Mouse (Mus musculus) embryonic facial prominence, embryonic 12.5 days (tissue): ENCODE data around the gene Nudt2. TPM values are rescaled to one million over a fixed set of nuclear protein-coding genes. Genes with fewer than 3 reads are reported as not detected.

Experiments used
- ATAC-seq: fragments of 200-750 bp; cut with Nextera tagmentation; 2 replicates; pipeline ENCODE4 v1.8.0; 2017; ENCODE audit not compliant: insufficient number of reproducible peaks, insufficient read depth, low FRiP score, low TSS enrichment
- H3K27ac ChIP-seq: fragments of 300-500 bp; sonication (generic); 2 replicates; pipeline ENCODE4 v1.5.1; 2016; ENCODE audit warnings: mild to moderate bottlenecking
- H3K27me3 ChIP-seq: fragments of 300-500 bp; sonication (generic); 2 replicates; pipeline ENCODE4 v1.6.1; 2016; ENCODE audit warnings: mild to moderate bottlenecking, moderate library complexity
- H3K36me3 ChIP-seq: fragments of 300-500 bp; sonication (generic); 2 replicates; pipeline ENCODE4 v1.6.1; 2016; ENCODE audit warnings: mild to moderate bottlenecking
- H3K4me1 ChIP-seq: fragments of 300-500 bp; sonication (generic); 2 replicates; pipeline ENCODE4 v1.6.1; 2016
- H3K4me2 ChIP-seq: fragments of 300-500 bp; sonication (generic); replicated peaks from 2 replicates; pipeline ENCODE4 v1.6.1; 2016; ENCODE audit warnings: mild to moderate bottlenecking, moderate library complexity
- H3K4me3 ChIP-seq: fragments of 300-500 bp; sonication (generic); 2 replicates; pipeline ENCODE4 v1.5.1; 2016; ENCODE audit warnings: mild to moderate bottlenecking
- H3K9ac ChIP-seq: fragments of 300-500 bp; sonication (generic); 2 replicates; pipeline ENCODE4 v1.6.1; 2016; ENCODE audit warnings: mild to moderate bottlenecking, moderate library complexity
- H3K9me3 ChIP-seq: fragments of 300-500 bp; sonication (generic); 2 replicates; pipeline ENCODE4 v1.6.1; 2016; ENCODE audit warnings: mild to moderate bottlenecking, moderate library complexity
- WGBS: fragments of 180-500 bp; shearing (Covaris S2); methylation state at CpG from one replicate; pipeline ENCODE4 v1.1.7; 2016; 5-methylcytosine and 5-hydroxymethylcytosine counted together
- polyA plus RNA-seq: library from polyadenylated mRNA; unstranded; fragments of >200 nt; fragmentation: Nextera tagmentation; extraction: Ambion mirVana; gene quantifications from 2 replicates; pipeline ENCODE4 v1.2.1, GENCODE M21; 2016

Gene Nudt2
- polyA plus RNA-seq, 1 experiment from 2014 or later = 53.4 TPM

DNA sequence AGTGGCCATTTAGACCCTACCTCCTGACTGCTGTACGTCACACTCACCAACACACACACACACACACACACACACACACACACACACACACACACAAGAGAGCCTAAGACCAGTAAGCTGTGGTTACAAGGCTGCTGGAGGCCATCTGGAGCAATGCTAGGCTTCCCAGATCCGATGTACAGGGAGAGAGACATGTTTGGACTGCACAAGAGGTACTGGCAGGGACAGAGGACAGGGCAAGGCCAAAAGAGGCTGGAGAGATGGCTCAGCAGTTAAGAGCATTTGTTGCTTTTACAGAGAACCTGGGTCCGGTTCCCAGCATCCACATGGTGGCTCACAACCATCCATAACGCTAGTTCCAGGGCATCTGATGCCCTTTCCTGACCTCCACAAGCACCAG is 30.1 kb downstream of the Nudt2 start:
- H3K4me1 ChIP-seq = peaks cover 22% of the 10 kb centered on the region
- peaks cover 49% of the 10 kb centered on the region for H3K27me3 ChIP-seq
- H3K27ac ChIP-seq = no peak overlapping the region
- ATAC-seq = no peak
- no peak overlapping the region for H3K4me3 ChIP-seq
- no peak overlapping the region for H3K9ac ChIP-seq
- 83% methylated on average over 4 of the region's 4 CpGs for WGBS
- H3K4me2 ChIP-seq = no peak overlapping the region
- H3K9me3 ChIP-seq = no peaks in the 10 kb centered on the region
- H3K36me3 ChIP-seq = no peaks in the 10 kb centered on the region

GRCm38 (mm10) chr4:41495850-41496249 is 30.9 kb downstream of the Nudt2 start:
- Histone ChIP-seq H3K27me3 (peaks cover 57% of the 10 kb centered on the region), H3K4me1 (peaks cover 22% of the 10 kb centered on the region), H3K36me3 (no peaks in the 10 kb centered on the region), H3K9me3 (no peaks in the 10 kb centered on the region), H3K9ac (no peak overlapping the region), H3K4me2 (no peak overlapping the region), H3K27ac (no peak overlapping the region), H3K4me3 (no peak overlapping the region)
- WGBS = 89% methylated on average over 11 of the region's 11 CpGs
- no peak for ATAC-seq

GRCm38 (mm10) chr4:41497046-41497445 is 32.1 kb downstream of the Nudt2 start:
- H3K4me3 ChIP-seq = no peak overlapping the region
- no peak overlapping the region for H3K4me2 ChIP-seq
- H3K9ac ChIP-seq = no peak overlapping the region
- H3K4me1 ChIP-seq = peaks cover 27% of the 10 kb centered on the region
- H3K36me3 ChIP-seq = no peaks in the 10 kb centered on the region
- H3K27ac ChIP-seq = no peak overlapping the region
- no peaks in the 10 kb centered on the region for H3K9me3 ChIP-seq
- 41% methylated on average over 5 of the region's 5 CpGs for WGBS
- ATAC-seq = no peak
- H3K27me3 ChIP-seq = peaks cover 69% of the 10 kb centered on the region

GRCm38 (mm10) chr4:41497579-41497978 is 32.6 kb downstream of the Nudt2 start:
- peak overlapping the region; percentile 57 for H3K4me2 ChIP-seq
- H3K4me3 ChIP-seq = peak overlapping the region; percentile 31
- peaks cover 71% of the 10 kb centered on the region for H3K27me3 ChIP-seq
- no peak overlapping the region; the same call in 1 of the 2 replicates for H3K9ac ChIP-seq
- no peaks in the 10 kb centered on the region for H3K9me3 ChIP-seq
- no peak for ATAC-seq
- 2% methylated on average over 34 of the region's 34 CpGs for WGBS
- no peaks in the 10 kb centered on the region for H3K36me3 ChIP-seq
- no peak overlapping the region for H3K27ac ChIP-seq
- peaks cover 33% of the 10 kb centered on the region for H3K4me1 ChIP-seq

DNA sequence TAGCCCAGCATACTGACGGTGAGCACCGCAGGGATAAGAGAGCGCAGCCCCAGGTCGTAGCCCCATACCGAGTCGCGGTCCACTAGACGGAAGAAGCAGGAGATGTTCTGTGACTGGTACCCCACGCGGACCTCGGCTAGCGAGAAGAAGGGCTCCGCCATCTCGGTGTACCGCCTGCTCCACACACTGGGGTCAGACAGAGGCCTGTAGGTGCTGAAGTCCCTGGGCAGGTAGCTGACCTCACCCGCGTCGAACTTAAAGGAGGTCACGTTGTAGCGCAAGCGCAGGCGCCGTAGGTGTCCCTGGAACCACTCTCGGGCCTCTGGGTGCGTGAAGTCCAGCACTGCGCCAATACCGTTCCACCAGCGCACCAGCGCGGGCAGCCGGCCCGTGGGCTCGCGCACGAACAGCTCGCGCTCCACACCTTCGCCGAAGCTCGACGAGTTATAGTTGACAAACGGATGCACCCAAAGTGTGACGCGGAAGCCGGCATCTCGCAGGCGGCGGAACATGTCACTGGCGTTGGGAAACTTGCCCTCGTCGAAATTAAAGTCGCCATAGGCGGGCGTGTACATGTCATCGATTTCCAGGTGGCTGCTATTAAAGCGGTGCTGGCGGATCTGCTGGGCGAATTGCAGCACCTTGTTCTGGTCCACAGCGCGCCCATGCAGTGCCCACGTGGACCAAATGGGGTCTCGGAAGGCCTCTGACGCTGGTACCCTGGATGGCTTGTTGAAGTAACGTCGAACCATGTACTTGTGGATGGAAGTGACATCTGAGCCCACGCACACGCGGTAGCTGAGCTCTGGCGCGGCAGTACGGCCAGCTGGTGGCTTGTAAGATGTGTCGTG is 33.3 kb downstream of the Nudt2 start:
- no peaks in the 10 kb centered on the region for H3K9me3 ChIP-seq
- H3K4me3 ChIP-seq = peak overlapping the region; percentile 31
- H3K36me3 ChIP-seq = no peaks in the 10 kb centered on the region
- peak overlapping the region; percentile 57 for H3K4me2 ChIP-seq
- H3K4me1 ChIP-seq = peaks cover 34% of the 10 kb centered on the region
- no peak overlapping the region; the same call in 1 of the 2 replicates for H3K9ac ChIP-seq
- peaks cover 71% of the 10 kb centered on the region for H3K27me3 ChIP-seq
- ATAC-seq = no peak
- 5% methylated on average over 72 of the region's 72 CpGs for WGBS
- no peak overlapping the region for H3K27ac ChIP-seq

GRCm38 (mm10) chr4:41498921-41499391 is 34.0 kb downstream of the Nudt2 start:
- WGBS = 4% methylated on average over 43 of the region's 43 CpGs
- Histone ChIP-seq H3K36me3 (no peaks in the 10 kb centered on the region), H3K4me2 (peak overlapping the region; percentile 57), H3K4me3 (peak overlapping the region; percentile 31), H3K9ac (no peak overlapping the region), H3K27me3 (peaks cover 71% of the 10 kb centered on the region), H3K9me3 (no peaks in the 10 kb centered on the region), H3K27ac (no peak overlapping the region), H3K4me1 (peaks cover 34% of the 10 kb centered on the region)
- ATAC-seq = no peak

DNA sequence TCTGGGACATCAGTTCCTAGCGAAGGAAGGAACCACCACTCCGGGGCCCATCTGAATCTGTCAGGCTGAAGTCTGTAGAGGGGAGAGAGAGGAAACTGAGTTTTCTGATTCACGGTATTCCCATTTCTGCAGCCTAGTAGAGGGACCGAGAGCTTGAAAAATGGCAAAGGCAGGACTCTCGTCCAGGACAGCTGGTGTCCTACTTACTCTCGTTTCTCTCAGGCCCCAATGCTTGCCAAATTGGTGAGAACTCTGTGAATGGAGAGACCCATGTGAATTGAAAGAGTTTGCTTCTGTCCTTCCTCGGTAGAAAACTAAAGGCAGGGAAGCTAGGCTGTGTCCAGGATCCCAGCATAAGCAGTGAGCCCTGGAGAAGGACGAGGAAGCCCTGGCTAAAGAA is 34.7 kb downstream of the Nudt2 start:
- WGBS = 51% methylated on average over 8 of the region's 8 CpGs
- H3K4me2 ChIP-seq = no peak overlapping the region
- H3K4me3 ChIP-seq = no peak overlapping the region
- H3K27me3 ChIP-seq = peaks cover 71% of the 10 kb centered on the region
- no peak overlapping the region for H3K27ac ChIP-seq
- no peaks in the 10 kb centered on the region for H3K9me3 ChIP-seq
- no peaks in the 10 kb centered on the region for H3K36me3 ChIP-seq
- H3K9ac ChIP-seq = no peak overlapping the region
- H3K4me1 ChIP-seq = peaks cover 34% of the 10 kb centered on the region
- ATAC-seq = no peak

DNA sequence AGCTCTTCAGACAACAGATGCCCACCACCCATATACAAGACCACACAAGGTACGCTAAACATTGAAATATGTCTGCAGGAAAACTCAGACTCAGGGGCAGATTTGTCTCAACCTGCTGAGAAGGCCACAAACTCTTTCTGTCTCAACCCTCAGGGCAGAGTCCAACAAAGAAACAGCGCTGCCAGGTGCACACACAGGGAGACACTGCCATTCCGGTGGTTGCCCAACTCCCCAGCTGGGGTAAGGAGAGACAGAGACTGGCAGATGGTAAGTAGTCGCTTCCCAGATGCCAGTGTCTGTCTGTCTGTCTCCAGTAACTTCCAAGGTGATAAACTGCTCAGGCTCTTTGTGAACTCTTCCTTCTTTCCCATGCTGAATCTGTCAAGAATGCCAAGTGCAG is 35.8 kb downstream of the Nudt2 start:
- H3K4me3 ChIP-seq = no peak overlapping the region
- 66% methylated on average over 4 of the region's 4 CpGs for WGBS
- no peak for ATAC-seq
- no peak overlapping the region for H3K4me2 ChIP-seq
- H3K36me3 ChIP-seq = no peaks in the 10 kb centered on the region
- no peaks in the 10 kb centered on the region for H3K9me3 ChIP-seq
- peaks cover 34% of the 10 kb centered on the region for H3K4me1 ChIP-seq
- H3K27ac ChIP-seq = no peak overlapping the region
- H3K9ac ChIP-seq = no peak overlapping the region
- peaks cover 65% of the 10 kb centered on the region for H3K27me3 ChIP-seq

DNA sequence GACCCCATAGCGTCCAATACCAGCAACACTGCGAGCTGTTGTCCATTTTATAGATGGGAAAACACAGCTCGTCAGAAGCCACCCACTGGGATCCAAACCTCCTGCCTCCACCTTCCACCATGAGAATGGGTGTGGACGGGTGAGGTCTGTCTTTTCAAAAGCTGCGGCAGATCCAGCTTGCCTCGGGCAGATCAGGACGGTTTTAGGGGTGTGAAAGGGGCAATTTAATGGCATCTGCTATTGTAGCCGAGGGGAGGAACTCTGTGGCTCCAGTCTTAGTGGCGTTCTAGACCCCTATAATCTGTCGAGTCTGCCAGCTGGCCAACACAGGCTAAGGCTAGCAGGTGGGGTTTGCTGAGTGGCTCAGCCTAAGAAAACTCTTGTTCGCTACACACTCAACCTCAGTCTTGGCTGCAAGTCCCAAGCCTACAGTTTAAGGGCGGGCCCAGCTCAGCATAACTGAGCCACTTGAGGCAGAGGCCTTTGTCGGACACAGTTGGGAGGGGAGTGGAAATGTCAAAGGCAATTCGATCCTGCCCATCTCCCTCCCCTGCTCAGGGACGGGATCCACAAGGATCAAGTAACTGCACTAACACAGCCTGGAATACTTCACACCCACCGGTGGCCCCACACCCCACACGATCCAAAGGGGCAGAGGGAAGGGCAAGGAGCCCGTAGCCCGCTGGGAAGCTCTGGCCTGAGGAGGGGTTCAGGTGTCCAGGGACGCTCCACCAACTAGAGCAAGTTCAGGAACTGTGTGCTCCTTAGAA is 37.4 kb downstream of the Nudt2 start:
- no peaks in the 10 kb centered on the region for H3K36me3 ChIP-seq
- whole genome bisulfite sequencing = 9% methylated on average over 20 of the region's 20 CpGs
- peak overlapping the region; percentile 35 for H3K4me3 ChIP-seq
- peak overlapping the region; percentile 48 for H3K27ac ChIP-seq
- peak; percentile 50 for ATAC-seq
- peaks cover 42% of the 10 kb centered on the region for H3K4me1 ChIP-seq
- H3K4me2 ChIP-seq = peak overlapping the region; percentile 58
- H3K9ac ChIP-seq = peak overlapping the region; percentile 13; the same call in 1 of the 2 replicates
- peaks cover 49% of the 10 kb centered on the region for H3K27me3 ChIP-seq
- H3K9me3 ChIP-seq = no peaks in the 10 kb centered on the region

DNA sequence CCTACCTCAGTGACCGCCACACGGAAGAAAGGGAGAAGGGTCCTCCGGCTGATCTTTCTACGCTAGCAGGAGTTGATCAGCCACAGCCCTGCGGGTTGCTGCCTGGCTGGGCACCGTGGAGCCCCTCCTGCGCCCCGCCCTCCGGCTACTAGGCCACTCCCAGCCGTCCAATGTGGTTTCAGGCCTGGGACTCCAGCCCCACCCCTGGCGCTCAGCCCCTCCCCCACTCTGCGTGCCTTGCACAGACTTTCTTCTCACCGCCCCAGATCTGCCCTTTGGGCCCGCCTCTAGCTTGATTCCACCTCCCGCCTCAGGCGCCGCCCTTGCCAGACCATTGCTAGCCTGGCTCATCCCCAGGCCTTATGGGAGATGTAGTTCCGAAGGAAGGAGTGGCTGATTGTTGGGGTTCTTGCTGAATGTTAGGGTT is 38.0 kb downstream of the Nudt2 start, which contains the start of gene AI464131:
Gene AI464131, minus strand, starts transcription at position 91 of the 427 bp plus-strand sequence.
- Histone ChIP-seq H3K4me2 (peak within 1 kb of the TSS; percentile 58), H3K9ac (peak within 1 kb of the TSS; percentile 13; the same call in 1 of the 2 replicates), H3K4me1 (peaks cover 40% of the 10 kb centered on the region), H3K9me3 (no peaks in the 10 kb centered on the region), H3K27me3 (peaks cover 44% of the 10 kb centered on the region), H3K27ac (peak within 1 kb of the TSS; percentile 48), H3K4me3 (peak within 1 kb of the TSS; percentile 35), H3K36me3 (no peaks in the 10 kb centered on the region)
- peak; percentile 87 for ATAC-seq
- WGBS = 1% methylated on average over 18 of the region's 18 CpGs

GRCm38 (mm10) chr4:41504325-41504724 is 39.4 kb downstream of the Nudt2 start:
- no peaks in the 10 kb centered on the region for H3K9me3 ChIP-seq
- no peak for ATAC-seq
- peaks cover 36% of the 10 kb centered on the region for H3K27me3 ChIP-seq
- H3K9ac ChIP-seq = no peak overlapping the region
- no peak overlapping the region for H3K4me2 ChIP-seq
- H3K36me3 ChIP-seq = no peaks in the 10 kb centered on the region
- H3K27ac ChIP-seq = no peak overlapping the region
- 77% methylated on average over 5 of the region's 5 CpGs for WGBS
- H3K4me1 ChIP-seq = peaks cover 29% of the 10 kb centered on the region
- H3K4me3 ChIP-seq = no peak overlapping the region
